Mouse (Mus musculus) heart, embryonic 14.5 days (tissue): ENCODE measurements at regions not wholly inside any gene's neighbourhood (a gene's known extent, or its start where the extent isn't known, plus 50 kb on each side); places are given as distances from the start of the nearest gene placed in this dataset.

Source experiments
- ATAC-seq: fragments of 200-750 bp; cut with Nextera tagmentation; 2 replicates; pipeline ENCODE4 v1.8.0; 2017; ENCODE audit warnings: low read depth, moderate TSS enrichment; ENCODE audit not compliant: insufficient number of reproducible peaks, insufficient read depth, low FRiP score
- H3K27ac ChIP-seq, 2 experiments: fragments of 200-500 bp in 1 of 2; fragments of 300-500 bp in 1 of 2; sonication (generic) in 1 of 2; replicated peaks in 1 of 2; 2 replicates each; pipeline ENCODE4 v1.5.1; 2012 to 2014; ENCODE audit warnings: low read depth in 2 of 2, low read length in 2 of 2, control low read depth in 1 of 2, mild to moderate bottlenecking in 1 of 2, mixed read lengths in 1 of 2; ENCODE audit not compliant: control insufficient read depth in 1 of 2, insufficient read depth in 1 of 2
- H3K27me3 ChIP-seq: fragments of 300-500 bp; sonication (generic); 2 replicates; pipeline ENCODE4 v1.6.1; 2014; ENCODE audit warnings: mild to moderate bottlenecking, low read length, control low read depth; ENCODE audit not compliant: control insufficient read depth, insufficient read depth
- H3K36me3 ChIP-seq: fragments of 300-500 bp; sonication (generic); 2 replicates; pipeline ENCODE4 v1.6.1; 2014; ENCODE audit warnings: mild to moderate bottlenecking, control low read depth, low read length, mixed read lengths; ENCODE audit not compliant: control insufficient read depth, insufficient read depth
- H3K4me1 ChIP-seq, 2 experiments: fragments of 200-500 bp in 1 of 2; fragments of 300-500 bp in 1 of 2; sonication (generic) in 1 of 2; 2 replicates each; pipeline ENCODE4 v1.6.1; 2012 to 2014; ENCODE audit warnings: low read length in 2 of 2, control low read depth in 1 of 2, mixed read lengths in 1 of 2; ENCODE audit not compliant: control insufficient read depth in 2 of 2, insufficient read depth in 2 of 2
- H3K4me2 ChIP-seq: fragments of 300-500 bp; sonication (generic); 2 replicates; pipeline ENCODE4 v1.6.1; 2014; ENCODE audit warnings: mild to moderate bottlenecking, low read length
- H3K4me3 ChIP-seq, 2 experiments: fragments of 200-500 bp in 1 of 2; fragments of 300-500 bp in 1 of 2; sonication (generic) in 1 of 2; 2 replicates each; pipeline ENCODE4 v1.5.1; 2012 to 2014; ENCODE audit warnings: low read length in 2 of 2, mild to moderate bottlenecking in 2 of 2, control low read depth in 1 of 2, low read depth in 1 of 2, moderate library complexity in 1 of 2; ENCODE audit not compliant: control insufficient read depth in 1 of 2, insufficient read depth in 1 of 2
- H3K9ac ChIP-seq: fragments of 300-500 bp; sonication (generic); 2 replicates; pipeline ENCODE4 v1.6.1; 2014; ENCODE audit warnings: mild to moderate bottlenecking, low read length
- H3K9me3 ChIP-seq: fragments of 300-500 bp; sonication (generic); 2 replicates; pipeline ENCODE4 v1.6.1; 2016; ENCODE audit warnings: low read length, control low read depth; ENCODE audit not compliant: control insufficient read depth
- WGBS: fragments of 180-500 bp; shearing (Covaris S2); extraction: QIAGEN DNeasy Blood & Tissue Kit; methylation state at CpG from one replicate; pipeline ENCODE4 v1.1.7; 2014; 5-methylcytosine and 5-hydroxymethylcytosine counted together

- 85% methylated on average over 4 of the region's 4 CpGs for WGBS
- no peaks in the 10 kb centered on the region for H3K36me3 ChIP-seq
- H3K4me1 ChIP-seq, result peaks cover 3 to 10% of the 10 kb centered on the region in 2 experiments; a peak in 3 of 4 replicates
- H3K27me3 ChIP-seq, result no peaks in the 10 kb centered on the region
- H3K9ac ChIP-seq, result no peak overlapping the region
- no peak overlapping the region for H3K4me3 ChIP-seq
- no peaks in the 10 kb centered on the region for H3K9me3 ChIP-seq
- H3K4me2 ChIP-seq, result no peak overlapping the region
- H3K27ac ChIP-seq, result no peak overlapping the region
- no peak for ATAC-seq
Measured at GRCm38 (mm10) chr3:52600146-52600545, 332.0 kb downstream of the Foxo1 start.

- Histone ChIP-seq H3K36me3 (no peaks in the 10 kb centered on the region), H3K4me1 (no peaks in the 10 kb centered on the region), H3K4me2 (no peak overlapping the region), H3K27ac (no peak overlapping the region), H3K9ac (no peak overlapping the region), H3K9me3 (no peaks in the 10 kb centered on the region), H3K27me3 (no peaks in the 10 kb centered on the region), H3K4me3 (no peak overlapping the region)
- ATAC-seq, result no peak
- WGBS, result 86% methylated on average over 4 of the region's 4 CpGs
Measured at GRCm38 (mm10) chr3:52586418-52586817, 318.3 kb downstream of the Foxo1 start.

GRCm38 (mm10) chr3:52579917-52580316 lies 311.8 kb downstream of the Foxo1 start:
- Histone ChIP-seq H3K4me2 (no peak overlapping the region), H3K4me1 (no peaks in the 10 kb centered on the region), H3K36me3 (no peaks in the 10 kb centered on the region), H3K27me3 (no peaks in the 10 kb centered on the region), H3K4me3 (no peak overlapping the region), H3K9me3 (no peaks in the 10 kb centered on the region), H3K9ac (no peak overlapping the region), H3K27ac (no peak overlapping the region)
- WGBS, result 81% methylated on average over 3 of the region's 3 CpGs
- no peak for ATAC-seq

- ATAC-seq, result no peak
- WGBS, result 89% methylated on average over 3 of the region's 3 CpGs
- no peak overlapping the region for H3K4me3 ChIP-seq
- H3K4me2 ChIP-seq, result no peak overlapping the region
- no peaks in the 10 kb centered on the region for H3K9me3 ChIP-seq
- 0 out of 4 replicates have a peak, but pooled peaks cover 0 to 3% of the 10 kb centered on the region in 2 experiments for H3K4me1 ChIP-seq
- no peaks in the 10 kb centered on the region for H3K27me3 ChIP-seq
- no peak overlapping the region for H3K9ac ChIP-seq
- H3K27ac ChIP-seq, result no peak overlapping the region
- H3K36me3 ChIP-seq, result no peaks in the 10 kb centered on the region
Measured at GRCm38 (mm10) chr3:52579096-52579495, 311.0 kb downstream of the Foxo1 start.

GRCm38 (mm10) chr3:52576703-52577244 lies 308.6 kb downstream of the Foxo1 start:
- no peaks in the 10 kb centered on the region for H3K9me3 ChIP-seq
- H3K36me3 ChIP-seq, result no peaks in the 10 kb centered on the region
- WGBS, result 66% methylated on average over 6 of the region's 6 CpGs
- no peak for ATAC-seq
- H3K27me3 ChIP-seq, result no peaks in the 10 kb centered on the region
- no peak overlapping the region for H3K4me3 ChIP-seq
- H3K9ac ChIP-seq, result no peak overlapping the region
- no peak overlapping the region for H3K27ac ChIP-seq
- no peak overlapping the region for H3K4me2 ChIP-seq
- 0 out of 4 replicates have a peak, but pooled peaks cover 0 to 3% of the 10 kb centered on the region in 2 experiments for H3K4me1 ChIP-seq

- Histone ChIP-seq H3K36me3 (no peaks in the 10 kb centered on the region), H3K4me3 (no peak overlapping the region), H3K9me3 (no peaks in the 10 kb centered on the region), H3K4me2 (no peak overlapping the region), H3K27ac (no peak overlapping the region), H3K27me3 (no peaks in the 10 kb centered on the region), H3K9ac (no peak overlapping the region), H3K4me1 (0 out of 4 replicates have a peak, but pooled peaks cover 0 to 3% of the 10 kb centered on the region in 2 experiments)
- 85% methylated on average over 8 of the region's 8 CpGs for WGBS
- ATAC-seq, result no peak
Measured at GRCm38 (mm10) chr3:52575237-52575798, 307.2 kb downstream of the Foxo1 start.

DNA sequence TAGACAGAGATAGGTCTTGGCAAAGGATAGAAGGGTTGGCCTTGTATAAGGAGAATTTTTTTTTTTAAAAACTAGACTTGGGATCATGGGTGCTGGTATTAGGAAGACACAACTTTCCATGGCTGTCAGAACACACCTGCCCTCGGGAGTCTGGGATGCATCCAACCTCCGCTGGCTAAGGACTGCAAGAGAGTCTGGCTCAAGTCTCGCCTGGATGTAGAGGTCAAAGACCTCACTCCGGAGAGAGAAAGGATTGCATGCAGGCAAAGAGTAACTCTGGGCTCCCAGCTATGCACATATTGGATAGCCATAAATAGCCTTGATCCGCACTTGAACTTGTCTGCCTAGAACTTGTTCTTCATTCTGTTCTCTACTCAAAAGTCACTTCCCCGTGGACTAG lies 306.2 kb downstream of the Foxo1 start:
- H3K27ac ChIP-seq, result no peak overlapping the region
- 69% methylated on average over 6 of the region's 6 CpGs for WGBS
- ATAC-seq, result no peak
- no peaks in the 10 kb centered on the region for H3K27me3 ChIP-seq
- no peaks in the 10 kb centered on the region for H3K9me3 ChIP-seq
- no peak overlapping the region for H3K4me3 ChIP-seq
- 0 out of 4 replicates have a peak, but pooled peaks cover 0 to 3% of the 10 kb centered on the region in 2 experiments for H3K4me1 ChIP-seq
- no peak overlapping the region for H3K4me2 ChIP-seq
- no peak overlapping the region for H3K9ac ChIP-seq
- no peaks in the 10 kb centered on the region for H3K36me3 ChIP-seq

DNA sequence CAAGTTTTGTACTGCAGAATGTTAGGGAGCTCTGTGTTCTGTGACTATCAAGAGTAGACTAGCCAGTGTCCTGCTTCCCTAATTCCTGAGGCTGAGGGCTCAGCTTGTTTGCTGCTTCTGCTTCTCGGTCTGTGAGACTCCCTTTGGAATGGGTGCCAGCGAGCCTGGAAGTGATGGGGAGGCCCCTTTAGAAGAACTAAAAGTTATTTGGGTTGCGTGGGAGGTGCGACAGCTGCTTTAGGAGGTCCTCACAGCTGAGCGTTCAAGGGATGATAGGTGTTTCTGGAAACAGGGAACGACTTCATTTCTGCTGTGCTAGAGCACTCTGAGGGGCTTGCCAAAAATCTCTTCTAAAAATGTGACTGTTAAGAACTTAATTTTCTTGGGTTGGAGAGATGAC lies 305.7 kb downstream of the Foxo1 start:
- Histone ChIP-seq H3K4me2 (no peak overlapping the region), H3K27me3 (no peaks in the 10 kb centered on the region), H3K4me3 (no peak overlapping the region), H3K9me3 (no peaks in the 10 kb centered on the region), H3K27ac (no peak overlapping the region), H3K4me1 (0 out of 4 replicates have a peak, but pooled peaks cover 0 to 3% of the 10 kb centered on the region in 2 experiments), H3K36me3 (no peaks in the 10 kb centered on the region), H3K9ac (no peak overlapping the region)
- WGBS, result 72% methylated on average over 6 of the region's 6 CpGs
- no peak for ATAC-seq
